In the genomic region with DNA sequence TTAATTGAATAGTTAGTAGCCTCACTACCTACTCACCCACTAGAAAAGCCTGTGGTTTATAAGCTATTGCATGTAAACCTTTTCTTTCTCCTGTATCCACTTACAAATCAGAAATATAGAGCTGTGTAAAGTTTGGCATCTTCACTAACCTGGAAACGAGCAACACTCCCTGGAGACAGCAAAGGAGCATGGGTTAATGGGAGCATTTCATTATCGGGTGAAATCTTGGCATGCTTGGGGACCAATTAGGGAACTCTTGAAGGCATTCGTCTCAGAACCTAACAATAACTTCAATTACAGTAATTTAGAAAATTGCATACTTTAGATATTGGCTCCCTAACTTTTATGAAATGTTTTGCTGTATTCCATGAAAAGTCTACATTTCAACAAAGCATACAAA, we compare ENCODE assay signal across 22 mouse cellular contexts.
DNase-seq lines count a peak whose midpoint lies in the region; ATAC-seq and TF ChIP-seq lines count a peak whose summit lies in the region.
"Had no signal": no experiment of that assay in that cellular context is flagged by ENCODE, and none has a peak within 500 bp of the region (broad histone marks: within the 10 kb centered on the region; RNA-seq: fewer than 3 reads in every experiment).

No protein-coding gene starts in this region.

- no peak overlapping the region for H3K4me3 ChIP-seq in hindbrain, postnatal 0 days (ENCODE audit: low read length)
- H3K4me3 ChIP-seq in hindbrain, embryonic 16.5 days (ENCODE audit: low read length): no peak overlapping the region
- no peak overlapping the region for H3K4me3 ChIP-seq in forebrain, embryonic 14.5 days (ENCODE audit: low read depth, low read length)
- H3K4me3 ChIP-seq: embryonic facial prominence, embryonic 13.5 days; erythroblast, embryonic 14.5 days; gastrocnemius, adult 2 months; heart, embryonic 12.5 days; hindbrain, embryonic 15.5 days had no signal

- no peak overlapping the region for H3K9ac ChIP-seq in hindbrain, postnatal 0 days (replicated peaks; ENCODE audit: low read length)
- no peak overlapping the region for H3K9ac ChIP-seq in hindbrain, embryonic 16.5 days (ENCODE audit: low read depth, low read length)
- no peak overlapping the region for H3K9ac ChIP-seq in forebrain, embryonic 14.5 days (ENCODE audit: low read length)
- H3K9ac ChIP-seq: embryonic facial prominence, embryonic 13.5 days; heart, embryonic 12.5 days; hindbrain, embryonic 15.5 days had no signal

- intact Hi-C loops in left cerebral cortex, postnatal 14 days (cut with DNase I): no loop called here

- H3K4me2 ChIP-seq in hindbrain, postnatal 0 days (ENCODE audit: low read depth, low read length): no peak overlapping the region
- H3K4me2 ChIP-seq in hindbrain, embryonic 16.5 days (ENCODE audit: low read length): no peak overlapping the region
- H3K4me2 ChIP-seq in forebrain, embryonic 14.5 days (ENCODE audit: low read length): no peak overlapping the region
- H3K4me2 ChIP-seq: embryonic facial prominence, embryonic 13.5 days; heart, embryonic 12.5 days; hindbrain, embryonic 15.5 days had no signal

- H3K9me3 ChIP-seq in hindbrain, postnatal 0 days (ENCODE audit: low read length): no peaks in the 10 kb centered on the region
- H3K9me3 ChIP-seq in hindbrain, embryonic 16.5 days (ENCODE audit: control insufficient read depth, low read length): no peaks in the 10 kb centered on the region
- no peaks in the 10 kb centered on the region for H3K9me3 ChIP-seq in forebrain, embryonic 14.5 days (replicated peaks; ENCODE audit: control insufficient read depth, low read length)
- H3K9me3 ChIP-seq: embryonic facial prominence, embryonic 13.5 days; heart, embryonic 12.5 days; hindbrain, embryonic 15.5 days had no signal

- TF ChIP-seq CTCF in hindbrain, postnatal 0 days (IDR thresholded peaks at IDR 0.05; ENCODE audit: low read depth): no peak

- no peak for ATAC-seq in hindbrain, postnatal 0 days
- ATAC-seq in hindbrain, embryonic 16.5 days: no peak
- peak; percentile 68; the same call in 1 of the 2 replicates for ATAC-seq in forebrain, embryonic 14.5 days
- ATAC-seq: CD4-positive, CD25-positive, alpha-beta regulatory T cell, adult 4 months had no signal

- H3K27ac ChIP-seq in hindbrain, postnatal 0 days: no peak overlapping the region
- H3K27ac ChIP-seq in hindbrain, embryonic 16.5 days (ENCODE audit: low read depth, low read length): no peak overlapping the region
- H3K27ac ChIP-seq in forebrain, embryonic 14.5 days (ENCODE audit: low read depth, low read length): no peak overlapping the region
- H3K27ac ChIP-seq: embryonic facial prominence, embryonic 13.5 days; gastrocnemius, adult 2 months; hindbrain, embryonic 15.5 days had no signal

- H3K36me3 ChIP-seq in hindbrain, postnatal 0 days (ENCODE audit: insufficient read depth, low read length): no peaks in the 10 kb centered on the region
- H3K36me3 ChIP-seq in hindbrain, embryonic 16.5 days (ENCODE audit: control insufficient read depth, insufficient read depth, low read length): no peaks in the 10 kb centered on the region
- H3K36me3 ChIP-seq in forebrain, embryonic 14.5 days (ENCODE audit: control insufficient read depth, insufficient read depth, low read length): no peaks in the 10 kb centered on the region
- H3K36me3 ChIP-seq: embryonic facial prominence, embryonic 13.5 days; G1E; heart, embryonic 12.5 days; hindbrain, embryonic 15.5 days had no signal

- H3K4me1 ChIP-seq in hindbrain, postnatal 0 days (ENCODE audit: insufficient read depth, low read length): no peaks in the 10 kb centered on the region
- H3K4me1 ChIP-seq in hindbrain, embryonic 16.5 days (ENCODE audit: control insufficient read depth, insufficient read depth, low read depth, low read length): no peaks in the 10 kb centered on the region
- no peaks in the 10 kb centered on the region for H3K4me1 ChIP-seq in forebrain, embryonic 14.5 days (ENCODE audit: control insufficient read depth, insufficient read depth, low read length)
- H3K4me1 ChIP-seq: embryonic facial prominence, embryonic 13.5 days; heart, embryonic 12.5 days; hindbrain, embryonic 15.5 days had no signal

- H3K27me3 ChIP-seq in hindbrain, postnatal 0 days (ENCODE audit: insufficient read depth, low read length): no peaks in the 10 kb centered on the region
- no peaks in the 10 kb centered on the region for H3K27me3 ChIP-seq in hindbrain, embryonic 16.5 days (replicated peaks; ENCODE audit: control insufficient read depth, insufficient read depth, low read length)
- no peaks in the 10 kb centered on the region for H3K27me3 ChIP-seq in forebrain, embryonic 14.5 days (replicated peaks; ENCODE audit: control insufficient read depth, insufficient read depth, low read length)
- H3K27me3 ChIP-seq: embryonic facial prominence, embryonic 13.5 days; heart, embryonic 12.5 days; hindbrain, embryonic 15.5 days had no signal

- DNase-seq in cerebellum, postnatal 10 days: peak; percentile 2 to 4
- DNase-seq in cerebellum, postnatal 14 days: no peak
- DNase-seq in hindbrain, postnatal 0 days (ENCODE audit: low spot score): peak; percentile 16
- peak; percentile 64 for DNase-seq in Muller cell, postnatal 12 days (ENCODE audit: inconsistent ontology term)
- peak; percentile 76 for DNase-seq in forebrain, embryonic 14.5 days (ENCODE audit: low spot score)
- no peak for DNase-seq in left cerebral cortex, postnatal 14 days (ENCODE audit: low spot score in 2 of 2)
- no peak for DNase-seq in ovary, postnatal 14 days (ENCODE audit: low spot score)
- DNase-seq: adrenal gland, postnatal 10 days; B cell, adult 2 months; cerebellum, adult 2 months; cerebellum, postnatal 25 days; gastrocnemius, adult 2 months; gastrocnemius, postnatal 25 days; heart, postnatal 36 days; kidney, adult 11 months had no signal

- WGBS in hindbrain, postnatal 0 days: 31% methylated on average over 3 of the region's 3 CpGs
- WGBS in hindbrain, embryonic 16.5 days: 41% methylated on average over 3 of the region's 3 CpGs
- 23% methylated on average over 3 of the region's 3 CpGs for WGBS in forebrain, embryonic 14.5 days

Comparison
In these comparisons a context has a peak if more than half of its experiments do, and no peak if none do; other contexts are left out.
1. DNase-seq: peak in cerebellum, postnatal 10 days (2 of 2), hindbrain, postnatal 0 days (single experiment), Muller cell, postnatal 12 days (single experiment) and forebrain, embryonic 14.5 days (single experiment); none in cerebellum, postnatal 14 days (0 of 2), left cerebral cortex, postnatal 14 days (0 of 2) and ovary, postnatal 14 days (single experiment).